Mouse (Mus musculus) B cell, adult 2 months (primary cell): Measurements from ENCODE around the gene Gemin2.
"Not testable (repeated sequence)": the region's sequence is repeated elsewhere in the genome, so short reads cannot be mapped to it uniquely, and the experiment has no call there.

Experiments
- DNase-seq, 2 experiments: peaks; one replicate each; pipeline ENCODE4 v3.0.0; 2022

Gemin2 gene

GRCm38 (mm10) chr12:59013234-59013633 lies at the start of gene Gemin2:
Gene Gemin2 (plus strand): TSS chr12:59013393.
- DNase-seq = peak; percentile 90 to 91

- DNase-seq = peak; percentile 12 to 25
Measured at GRCm38 (mm10) chr12:58964583-58964982, 48.6 kb upstream of the Gemin2 start.

GRCm38 (mm10) chr12:58976966-58977365 lies 36.2 kb upstream of the Gemin2 start:
- peak in 1 of 2 experiments; percentile 15 for DNase-seq

- not testable (repeated sequence) for DNase-seq
Measured at GRCm38 (mm10) chr12:58981178-58981661, 32.0 kb upstream of the Gemin2 start.

- DNase-seq = no peak
Measured at GRCm38 (mm10) chr12:58985766-58986165, 27.4 kb upstream of the Gemin2 start.

- DNase-seq = peak; percentile 35 to 45
Measured at GRCm38 (mm10) chr12:59010482-59010881, 2.7 kb upstream of the Gemin2 start.

GRCm38 (mm10) chr12:59011275-59011843 lies 1.8 kb upstream of the Gemin2 start:
- no peak for DNase-seq

GRCm38 (mm10) chr12:59011844-59012709 lies 1.1 kb upstream of the Gemin2 start, which contains the start of gene Sec23a:
Gene Sec23a (minus strand): TSS chr12:59012017.
- peak; percentile 99 for DNase-seq

- no peak for DNase-seq
Measured at GRCm38 (mm10) chr12:59012710-59013091, 492 bp upstream of the Gemin2 start.

GRCm38 (mm10) chr12:59017970-59018369 lies 4.8 kb downstream of the Gemin2 start:
- DNase-seq = no peak

- no peak for DNase-seq
Measured at GRCm38 (mm10) chr12:59019891-59020290, 6.7 kb downstream of the Gemin2 start.

GRCm38 (mm10) chr12:59021306-59021705 lies 8.1 kb downstream of the Gemin2 start:
- DNase-seq = no peak

- peak; percentile 35 to 36 for DNase-seq
Measured at GRCm38 (mm10) chr12:59032101-59032500, 18.9 kb downstream of the Gemin2 start.

- no peak for DNase-seq
Measured at GRCm38 (mm10) chr12:59039162-59039970, 26.2 kb downstream of the Gemin2 start.

- peak; percentile 60 to 65 for DNase-seq
Measured at GRCm38 (mm10) chr12:59039971-59040844, 27.0 kb downstream of the Gemin2 start.

- DNase-seq = peak; percentile 42 to 52
Measured at GRCm38 (mm10) chr12:59040851-59041250, 27.7 kb downstream of the Gemin2 start.

- DNase-seq = no peak
Measured at GRCm38 (mm10) chr12:59052470-59052869, 39.3 kb downstream of the Gemin2 start.

- DNase-seq = no peak
Measured at GRCm38 (mm10) chr12:59053166-59053565, 40.0 kb downstream of the Gemin2 start.

- DNase-seq = no peak
Measured at GRCm38 (mm10) chr12:59053976-59054375, 40.8 kb downstream of the Gemin2 start.

- DNase-seq = no peak
Measured at GRCm38 (mm10) chr12:59055196-59055850, 42.1 kb downstream of the Gemin2 start.

GRCm38 (mm10) chr12:59056222-59056621 lies 43.0 kb downstream of the Gemin2 start:
- DNase-seq = no peak
